Mouse (Mus musculus) limb, embryonic 10.5 days (tissue): Measurements from ENCODE around the gene Olfr1466. TPM values are rescaled to one million over a fixed set of nuclear protein-coding genes. Genes with fewer than 3 reads are reported as not detected.

Experiments
- DNase-seq: peaks from one replicate; pipeline ENCODE4 v3.0.0-alpha.2; 2017; ENCODE audit warnings: low spot score
- H3K27ac ChIP-seq: fragments of 300-500 bp; sonication (generic); 2 replicates; pipeline ENCODE4 v1.5.1; 2016; ENCODE audit warnings: mild to moderate bottlenecking
- H3K27me3 ChIP-seq: fragments of 300-500 bp; sonication (generic); 2 replicates; pipeline ENCODE4 v1.6.1; 2016; ENCODE audit warnings: low read depth, mild to moderate bottlenecking; ENCODE audit not compliant: poor library complexity, severe bottlenecking
- H3K36me3 ChIP-seq: fragments of 300-500 bp; sonication (generic); 2 replicates; pipeline ENCODE4 v1.6.1; 2016; ENCODE audit warnings: mild to moderate bottlenecking, moderate library complexity
- H3K4me1 ChIP-seq: fragments of 300-500 bp; sonication (generic); 2 replicates; pipeline ENCODE4 v1.6.1; 2016
- H3K4me3 ChIP-seq: fragments of 300-500 bp; sonication (generic); 2 replicates; pipeline ENCODE4 v1.5.1; 2016; ENCODE audit warnings: mild to moderate bottlenecking, moderate library complexity
- H3K9me3 ChIP-seq: fragments of 300-500 bp; sonication (generic); replicated peaks from 2 replicates; pipeline ENCODE4 v1.6.1; 2016; ENCODE audit warnings: mild to moderate bottlenecking
- WGBS: fragments of 180-500 bp; shearing (Covaris S2); methylation state at CpG from one replicate; pipeline ENCODE4 v1.1.7; 2016; 5-methylcytosine and 5-hydroxymethylcytosine counted together
- polyA plus RNA-seq: library from polyadenylated mRNA; unstranded; fragments of >200 nt; fragmentation: Nextera tagmentation; extraction: Ambion mirVana; gene quantifications from 2 replicates; pipeline ENCODE4 v1.2.1, GENCODE M21; 2016

Gene Olfr1466
- polyA plus RNA-seq: not detected in 2 replicates

DNA sequence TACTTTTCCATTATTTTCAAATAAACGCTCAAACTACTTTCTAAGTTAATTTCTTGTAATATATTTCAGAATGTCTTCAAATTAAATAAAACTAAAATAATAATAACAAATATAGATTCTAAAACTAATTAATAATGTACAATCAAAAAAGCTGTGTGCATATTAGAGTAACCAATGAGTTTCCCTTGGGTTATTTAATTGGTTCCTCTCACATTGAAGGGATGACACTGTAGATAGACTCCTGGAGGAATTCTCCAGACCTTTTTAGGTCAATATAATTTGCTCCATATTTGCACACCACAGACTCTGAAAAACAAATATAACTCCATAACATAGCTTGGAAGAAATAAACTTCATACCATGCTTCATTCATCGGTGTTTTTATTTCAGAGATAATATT is at the start of gene Olfr1466:
Olfr1466 (plus strand) TSS at position 301 of the 400 bp plus-strand sequence.
- Histone ChIP-seq H3K27ac (no peak within 1 kb of the TSS), H3K9me3 (0 out of 2 replicates have a peak, but pooled peaks cover 2% of the 10 kb centered on the region), H3K4me3 (no peak within 1 kb of the TSS), H3K27me3 (no peaks in the 10 kb centered on the region), H3K4me1 (no peaks in the 10 kb centered on the region), H3K36me3 (no peaks in the 10 kb centered on the region)
- WGBS: 89% methylated on average over 2 of the region's 2 CpGs
- DNase-seq: no peak

DNA sequence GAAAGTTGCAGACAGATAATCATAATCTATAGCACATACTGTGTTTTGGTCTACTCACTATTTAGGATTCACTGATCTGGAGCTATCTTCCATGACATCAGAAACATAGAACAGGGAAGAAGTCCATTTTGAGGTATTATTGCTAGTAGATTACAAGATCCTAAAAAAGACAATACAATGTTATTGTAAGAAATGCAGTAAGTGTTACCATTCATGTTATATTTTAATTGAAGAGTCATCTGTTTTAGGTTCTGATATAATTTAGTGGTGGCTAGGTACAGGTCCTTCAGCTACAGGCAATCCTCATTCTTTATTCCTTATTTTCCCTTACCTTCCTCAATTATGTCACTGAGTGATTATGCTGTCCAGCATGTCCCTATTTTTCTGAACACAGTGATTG is 23.2 kb upstream of the Olfr1466 start, which contains the start of gene Olfr1465:
Olfr1465 (minus strand) TSS at position 101 of the 400 bp plus-strand sequence.
- DNase-seq: no peak
- Histone ChIP-seq H3K36me3 (no peaks in the 10 kb centered on the region), H3K4me1 (no peaks in the 10 kb centered on the region), H3K27me3 (no peaks in the 10 kb centered on the region), H3K27ac (no peak within 1 kb of the TSS), H3K4me3 (no peak within 1 kb of the TSS), H3K9me3 (no peaks in the 10 kb centered on the region)

- Histone ChIP-seq H3K4me1 (no peaks in the 10 kb centered on the region), H3K36me3 (no peaks in the 10 kb centered on the region), H3K4me3 (no peak within 1 kb of the TSS), H3K27me3 (no peaks in the 10 kb centered on the region), H3K9me3 (0 out of 2 replicates have a peak, but pooled peaks cover 3% of the 10 kb centered on the region), H3K27ac (no peak within 1 kb of the TSS)
- WGBS: 80% methylated on average over 2 of the region's 2 CpGs
- no peak for DNase-seq
Measured at GRCm38 (mm10) chr19:13361936-13362335, 23.3 kb downstream of the Olfr1466 start, which contains the start of gene Olfr1467. TSS of gene Olfr1467 (plus strand) at chr19:13362236.

Other genes starting within 250 kb of the Olfr1466 start
- gene Olfr1457, start 241.0 kb upstream of the Olfr1466 start, polyA plus RNA-seq: not detected in 2 replicates
- gene Olfr1458, start 232.1 kb upstream of the Olfr1466 start, polyA plus RNA-seq: not detected in 2 replicates
- not detected in 2 replicates for gene Olfr1459, start 189.3 kb upstream of the Olfr1466 start, polyA plus RNA-seq
- not detected in 2 replicates for gene Olfr1461, start 175.9 kb upstream of the Olfr1466 start, polyA plus RNA-seq
- gene Olfr1462, start 153.1 kb upstream of the Olfr1466 start, polyA plus RNA-seq: not detected in 2 replicates
- not detected in 2 replicates for gene Olfr1463, start 107.5 kb upstream of the Olfr1466 start, polyA plus RNA-seq
- gene Olfr1465, start 23.3 kb upstream of the Olfr1466 start, polyA plus RNA-seq: not detected in 2 replicates
- gene Olfr1467, start 23.4 kb downstream of the Olfr1466 start, polyA plus RNA-seq: not detected in 2 replicates
- not detected in 2 replicates for gene Olfr1469, start 69.0 kb downstream of the Olfr1466 start, polyA plus RNA-seq
- not detected in 2 replicates for gene Olfr1471, start 104.5 kb downstream of the Olfr1466 start, polyA plus RNA-seq
- gene Olfr1472, start 117.2 kb downstream of the Olfr1466 start, polyA plus RNA-seq: not detected in 2 replicates
- not detected in 2 replicates for gene Olfr1474, start 130.7 kb downstream of the Olfr1466 start, polyA plus RNA-seq
- gene Olfr1475, start 141.3 kb downstream of the Olfr1466 start, polyA plus RNA-seq: not detected in 2 replicates
- gene Olfr1477, start 161.7 kb downstream of the Olfr1466 start, polyA plus RNA-seq: not detected in 2 replicates
- gene Olfr1480, start 189.1 kb downstream of the Olfr1466 start, polyA plus RNA-seq: not detected in 2 replicates
- gene Olfr1484, start 244.6 kb downstream of the Olfr1466 start, polyA plus RNA-seq: not detected in 2 replicates